Mouse (Mus musculus): ENCODE measurements around the gene Fut2. TPM values are rescaled to one million over a fixed set of nuclear protein-coding genes. Genes with fewer than 3 reads are reported as not detected.

The Fut2 gene
- polyA plus RNA-seq, 1 experiment from 2014 or later: 0.12 TPM

- H3K4me1 ChIP-seq: peaks cover 51% of the 10 kb centered on the region
- H3K4me3 ChIP-seq: peak within 1 kb of the TSS; percentile 58
- no peaks in the 10 kb centered on the region for H3K9me3 ChIP-seq
- 1% methylated on average over 36 of the region's 36 CpGs for WGBS
- H3K27me3 ChIP-seq (ENCODE audit: poor library complexity, severe bottlenecking): peaks cover 36% of the 10 kb centered on the region
- DNase-seq (ENCODE audit: extremely low spot score, low spot score): no peak
- H3K27ac ChIP-seq: peak within 1 kb of the TSS; percentile 65; the same call in 1 of the 2 replicates
- H3K36me3 ChIP-seq (replicated peaks): no peaks in the 10 kb centered on the region
Observed at GRCm38 (mm10) chr7:45699523-45700141, 33.4 kb upstream of the Fut2 start, which contains the start of gene Car11. Gene Car11 (plus strand): TSS chr7:45699843.

GRCm38 (mm10) chr7:45697894-45698293 is 31.7 kb upstream of the Fut2 start:
- no peaks in the 10 kb centered on the region for H3K9me3 ChIP-seq
- DNase-seq (ENCODE audit: extremely low spot score, low spot score): no peak
- H3K27me3 ChIP-seq (ENCODE audit: poor library complexity, severe bottlenecking): peaks cover 36% of the 10 kb centered on the region
- H3K4me3 ChIP-seq: no peak overlapping the region
- no peaks in the 10 kb centered on the region for H3K36me3 ChIP-seq (replicated peaks)
- H3K27ac ChIP-seq: no peak overlapping the region
- peaks cover 44% of the 10 kb centered on the region for H3K4me1 ChIP-seq
- WGBS: 82% methylated on average over 7 of the region's 7 CpGs

DNA sequence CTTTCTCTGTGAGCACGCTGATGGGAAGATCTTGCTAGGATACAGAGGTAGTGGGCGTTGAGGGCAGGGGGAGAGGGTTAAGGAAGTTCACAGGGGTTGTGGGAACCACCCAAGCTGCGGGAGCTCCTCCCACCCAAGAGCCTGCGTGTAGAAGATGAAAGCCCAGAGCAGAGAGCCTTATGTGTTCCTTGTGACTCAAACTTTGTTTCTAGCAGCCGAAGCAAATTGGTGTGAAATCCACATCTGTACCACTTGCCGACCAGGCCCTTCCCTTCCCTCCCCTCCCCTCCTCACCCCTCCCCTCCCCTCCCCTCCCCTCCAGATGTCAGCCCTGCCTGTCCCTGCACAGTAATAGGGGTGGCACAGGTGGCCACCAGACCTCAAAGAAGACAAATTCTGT is 28.9 kb upstream of the Fut2 start:
- H3K4me1 ChIP-seq: peaks cover 33% of the 10 kb centered on the region
- H3K4me3 ChIP-seq: no peak overlapping the region
- peaks cover 24% of the 10 kb centered on the region for H3K27me3 ChIP-seq (ENCODE audit: poor library complexity, severe bottlenecking)
- no peak for DNase-seq (ENCODE audit: extremely low spot score, low spot score)
- peak overlapping the region; percentile 26; the same call in 1 of the 2 replicates for H3K27ac ChIP-seq
- 48% methylated on average over 6 of the region's 6 CpGs for WGBS
- no peaks in the 10 kb centered on the region for H3K9me3 ChIP-seq
- H3K36me3 ChIP-seq (replicated peaks): no peaks in the 10 kb centered on the region

DNA sequence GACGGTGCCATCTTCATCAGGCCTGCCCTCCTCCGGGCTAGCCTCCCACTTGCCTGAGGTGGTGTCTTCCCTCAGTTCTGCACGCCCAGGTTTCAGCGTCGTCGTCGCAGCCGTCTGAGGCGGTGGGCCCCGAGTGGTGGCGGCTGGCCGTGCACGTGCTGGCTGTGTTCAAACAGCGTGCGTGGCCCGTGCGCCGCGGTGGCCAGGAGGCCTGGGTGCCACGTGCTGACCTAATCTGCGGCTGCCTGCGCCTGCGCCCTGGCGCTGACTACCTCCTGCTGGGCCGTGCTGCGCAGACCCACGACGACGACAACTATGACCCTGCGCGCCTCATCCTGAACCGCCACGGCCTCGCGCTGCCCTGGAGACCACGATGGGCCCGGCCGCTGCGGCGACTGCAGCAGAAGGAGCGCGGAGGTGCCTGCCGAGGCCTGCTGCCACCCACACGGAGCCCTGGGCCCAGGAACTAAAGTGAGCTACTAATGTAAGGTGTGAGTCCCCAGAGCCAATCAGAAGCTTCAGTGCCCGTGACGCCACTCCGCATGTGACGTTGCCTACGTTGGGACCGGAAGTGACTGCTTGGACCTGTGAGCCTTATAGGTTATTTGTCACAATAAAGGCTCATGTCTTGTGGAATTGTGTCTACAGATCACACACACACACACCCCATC is 27.9 kb upstream of the Fut2 start, which contains the start of gene Sec1:
TSS of gene Sec1 (minus strand) at position 482 of the 671 bp plus-strand sequence.
- peaks cover 13% of the 10 kb centered on the region for H3K27me3 ChIP-seq (ENCODE audit: poor library complexity, severe bottlenecking)
- no peaks in the 10 kb centered on the region for H3K9me3 ChIP-seq
- no peak for DNase-seq (ENCODE audit: extremely low spot score, low spot score)
- H3K4me1 ChIP-seq: peaks cover 33% of the 10 kb centered on the region
- no peaks in the 10 kb centered on the region for H3K36me3 ChIP-seq (replicated peaks)
- WGBS: 93% methylated on average over 50 of the region's 50 CpGs
- H3K4me3 ChIP-seq: no peak within 1 kb of the TSS
- peak within 1 kb of the TSS; percentile 48; the same call in 1 of the 2 replicates for H3K27ac ChIP-seq

DNA sequence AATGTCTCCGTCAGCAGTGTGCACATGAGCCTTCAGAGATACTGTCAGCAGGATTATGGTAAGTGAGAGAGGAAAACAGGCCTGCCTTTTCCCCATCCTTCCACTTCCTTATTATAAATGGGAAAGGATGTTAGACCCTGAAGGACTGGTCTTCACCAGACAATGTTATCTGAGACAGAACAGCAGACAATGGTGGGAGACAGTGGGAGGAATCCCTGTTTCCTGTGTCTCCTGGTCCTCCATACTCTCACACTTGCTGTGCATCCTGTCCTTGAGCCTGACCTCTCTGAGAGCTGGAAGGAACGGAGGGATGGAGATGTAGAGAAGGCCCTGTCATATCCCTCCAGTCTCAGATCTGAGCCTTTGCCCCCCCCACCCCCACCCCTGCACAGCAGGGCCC is 26.2 kb upstream of the Fut2 start:
- H3K4me3 ChIP-seq: no peak overlapping the region
- no peaks in the 10 kb centered on the region for H3K27me3 ChIP-seq (ENCODE audit: poor library complexity, severe bottlenecking)
- H3K9me3 ChIP-seq: no peaks in the 10 kb centered on the region
- no peak for DNase-seq (ENCODE audit: extremely low spot score, low spot score)
- no peak overlapping the region for H3K27ac ChIP-seq
- H3K36me3 ChIP-seq (replicated peaks): no peaks in the 10 kb centered on the region
- peaks cover 37% of the 10 kb centered on the region for H3K4me1 ChIP-seq
- 84% methylated on average over 2 of the region's 2 CpGs for WGBS

GRCm38 (mm10) chr7:45689800-45690199 is 23.6 kb upstream of the Fut2 start:
- no peak for DNase-seq (ENCODE audit: extremely low spot score, low spot score)
- H3K27ac ChIP-seq: no peak overlapping the region
- no peaks in the 10 kb centered on the region for H3K36me3 ChIP-seq (replicated peaks)
- H3K4me3 ChIP-seq: no peak overlapping the region
- peaks cover 53% of the 10 kb centered on the region for H3K4me1 ChIP-seq
- no peaks in the 10 kb centered on the region for H3K9me3 ChIP-seq
- H3K27me3 ChIP-seq (ENCODE audit: poor library complexity, severe bottlenecking): peaks cover 7% of the 10 kb centered on the region; the same call in 1 of the 2 replicates
- 82% methylated on average over 11 of the region's 11 CpGs for WGBS

GRCm38 (mm10) chr7:45689099-45689498 is 22.9 kb upstream of the Fut2 start:
- peaks cover 7% of the 10 kb centered on the region; the same call in 1 of the 2 replicates for H3K27me3 ChIP-seq (ENCODE audit: poor library complexity, severe bottlenecking)
- H3K9me3 ChIP-seq: no peaks in the 10 kb centered on the region
- H3K4me1 ChIP-seq: peaks cover 51% of the 10 kb centered on the region
- DNase-seq (ENCODE audit: extremely low spot score, low spot score): no peak
- H3K36me3 ChIP-seq (replicated peaks): no peaks in the 10 kb centered on the region
- H3K4me3 ChIP-seq: no peak overlapping the region
- WGBS: 72% methylated on average over 6 of the region's 6 CpGs
- no peak overlapping the region for H3K27ac ChIP-seq

GRCm38 (mm10) chr7:45686841-45687240 is 20.6 kb upstream of the Fut2 start:
- Histone ChIP-seq H3K9me3 (no peaks in the 10 kb centered on the region), H3K27me3 (ENCODE audit: poor library complexity, severe bottlenecking) (peaks cover 7% of the 10 kb centered on the region; the same call in 1 of the 2 replicates), H3K27ac (0 out of 2 replicates have a peak overlapping the region, but pooled peaks have one; percentile 68), H3K4me1 (peaks cover 68% of the 10 kb centered on the region), H3K36me3 (replicated peaks) (no peaks in the 10 kb centered on the region), H3K4me3 (no peak overlapping the region)
- WGBS: 88% methylated on average over 3 of the region's 3 CpGs
- DNase-seq (ENCODE audit: extremely low spot score, low spot score): no peak

DNA sequence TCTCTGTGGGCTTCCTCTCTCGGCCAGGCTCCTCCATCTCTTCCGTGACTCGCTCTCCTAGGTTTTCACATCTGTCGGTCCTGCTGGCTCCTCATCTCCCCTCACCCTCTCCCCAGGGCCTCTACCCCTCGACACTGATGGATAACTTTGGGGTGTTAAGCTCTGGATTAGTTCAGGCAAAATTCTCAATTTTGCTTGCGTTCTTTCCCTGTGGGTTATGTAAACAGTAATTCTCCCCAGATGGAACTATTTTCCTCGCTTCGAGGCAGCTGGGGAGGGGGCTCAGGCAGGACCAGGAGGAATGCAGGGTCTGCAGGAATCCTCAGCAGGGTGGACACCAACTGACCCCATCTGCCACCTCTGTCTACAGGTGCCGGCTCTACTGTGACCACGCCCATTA is 19.6 kb upstream of the Fut2 start:
- H3K4me1 ChIP-seq: peaks cover 68% of the 10 kb centered on the region

DNA sequence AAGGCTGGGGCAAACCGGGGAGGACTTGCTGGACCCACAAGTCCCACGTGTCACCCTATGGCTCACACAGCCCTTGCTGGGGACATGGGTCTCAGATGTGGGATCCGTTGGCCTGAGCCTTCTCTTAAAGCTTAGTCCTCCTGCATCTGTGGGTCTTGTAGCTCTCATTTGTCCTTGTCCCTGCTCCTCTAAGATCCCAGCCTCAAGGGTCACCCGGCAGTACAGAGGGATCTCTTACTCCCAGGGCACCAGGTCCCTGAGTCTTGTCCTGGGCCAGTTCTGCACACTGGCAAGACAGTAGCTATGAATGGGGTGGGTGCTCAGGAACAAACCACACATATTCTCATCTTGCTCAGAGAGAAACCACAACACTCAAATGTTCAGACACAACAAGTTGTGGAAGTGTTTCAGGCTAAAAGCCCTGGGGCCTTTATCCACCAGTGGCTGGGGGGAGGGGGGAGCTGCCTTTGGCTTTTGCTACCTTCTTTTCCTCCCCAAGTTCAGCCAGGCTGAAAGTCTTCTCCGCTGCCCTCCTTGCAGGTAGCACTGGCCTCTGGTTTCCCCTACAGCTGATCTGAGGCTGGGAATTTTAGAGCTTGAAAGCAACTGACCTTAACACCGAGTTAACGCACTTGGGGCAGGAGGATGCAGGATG is 17.3 kb upstream of the Fut2 start, which contains the start of gene Ntn5:
TSS of gene Ntn5 (plus strand) at position 627 of the 655 bp plus-strand sequence.
- H3K9me3 ChIP-seq: no peaks in the 10 kb centered on the region
- H3K4me3 ChIP-seq: peak within 1 kb of the TSS; percentile 32
- H3K27me3 ChIP-seq (ENCODE audit: poor library complexity, severe bottlenecking): peaks cover 7% of the 10 kb centered on the region; the same call in 1 of the 2 replicates
- peak within 1 kb of the TSS; percentile 86 for H3K27ac ChIP-seq
- no peaks in the 10 kb centered on the region for H3K36me3 ChIP-seq (replicated peaks)
- WGBS: 72% methylated on average over 7 of the region's 7 CpGs
- H3K4me1 ChIP-seq: peaks cover 55% of the 10 kb centered on the region
- no peak for DNase-seq (ENCODE audit: extremely low spot score, low spot score)

More for the DNA sequence above, 19.6 kb upstream of the Fut2 start:
- 58% methylated on average over 10 of the region's 10 CpGs for WGBS
- no peaks in the 10 kb centered on the region for H3K36me3 ChIP-seq (replicated peaks)
- H3K4me3 ChIP-seq: no peak overlapping the region; the same call in 1 of the 2 replicates
- no peaks in the 10 kb centered on the region for H3K9me3 ChIP-seq
- H3K27ac ChIP-seq: peak overlapping the region; percentile 68
- H3K27me3 ChIP-seq (ENCODE audit: poor library complexity, severe bottlenecking): peaks cover 7% of the 10 kb centered on the region; the same call in 1 of the 2 replicates
- no peak for DNase-seq (ENCODE audit: extremely low spot score, low spot score)

GRCm38 (mm10) chr7:45682144-45683126 is 16.2 kb upstream of the Fut2 start:
- Histone ChIP-seq H3K27me3 (ENCODE audit: poor library complexity, severe bottlenecking) (peaks cover 7% of the 10 kb centered on the region; the same call in 1 of the 2 replicates), H3K36me3 (replicated peaks) (no peaks in the 10 kb centered on the region), H3K4me1 (peaks cover 55% of the 10 kb centered on the region), H3K4me3 (peak overlapping the region; percentile 32), H3K9me3 (no peaks in the 10 kb centered on the region), H3K27ac (peak overlapping the region; percentile 86)
- 26% methylated on average over 14 of the region's 14 CpGs for WGBS
- DNase-seq (ENCODE audit: extremely low spot score, low spot score): peak; percentile 90
